Mouse (Mus musculus) thymus, adult 2 months (tissue): ENCODE data around the gene Ak9.

Source experiments
- CTCF ChIP-seq: fragments of 200-500 bp; IDR thresholded peaks from 2 replicates; pipeline ENCODE4 v1.5.1; 2012; ENCODE audit warnings: mild to moderate bottlenecking, control low read depth, low read length, moderate library complexity, borderline replicate concordance; ENCODE audit not compliant: control insufficient read depth, poor library complexity, insufficient read depth; ENCODE audit errors: extremely low read depth
- POLR2A ChIP-seq: fragments of 200-500 bp; IDR thresholded peaks from 2 replicates; pipeline ENCODE4 v1.6.1; 2012; ENCODE audit warnings: mild to moderate bottlenecking, low read length, control low read depth, moderate library complexity; ENCODE audit not compliant: control insufficient read depth, poor library complexity, insufficient read depth; ENCODE audit errors: extremely low read depth

GRCm38 (mm10) chr10:41434624-41435023, 130.8 kb downstream of the Ak9 start:
- TF ChIP-seq POLR2A (no peak), CTCF (no peak)
